Mouse (Mus musculus) ES-Bruce4 (cell line): ENCODE data around the gene Slc25a39.

Experiments
- EP300 ChIP-seq: IDR thresholded peaks from 2 replicates; pipeline ENCODE4 v1.6.1; 2011; ENCODE audit warnings: low read depth, low read length; ENCODE audit not compliant: insufficient read depth
- POLR2A ChIP-seq: IDR thresholded peaks from one replicate; pipeline ENCODE4 v1.8.1; 2011; ENCODE audit warnings: low read length; ENCODE audit not compliant: insufficient read depth

DNA sequence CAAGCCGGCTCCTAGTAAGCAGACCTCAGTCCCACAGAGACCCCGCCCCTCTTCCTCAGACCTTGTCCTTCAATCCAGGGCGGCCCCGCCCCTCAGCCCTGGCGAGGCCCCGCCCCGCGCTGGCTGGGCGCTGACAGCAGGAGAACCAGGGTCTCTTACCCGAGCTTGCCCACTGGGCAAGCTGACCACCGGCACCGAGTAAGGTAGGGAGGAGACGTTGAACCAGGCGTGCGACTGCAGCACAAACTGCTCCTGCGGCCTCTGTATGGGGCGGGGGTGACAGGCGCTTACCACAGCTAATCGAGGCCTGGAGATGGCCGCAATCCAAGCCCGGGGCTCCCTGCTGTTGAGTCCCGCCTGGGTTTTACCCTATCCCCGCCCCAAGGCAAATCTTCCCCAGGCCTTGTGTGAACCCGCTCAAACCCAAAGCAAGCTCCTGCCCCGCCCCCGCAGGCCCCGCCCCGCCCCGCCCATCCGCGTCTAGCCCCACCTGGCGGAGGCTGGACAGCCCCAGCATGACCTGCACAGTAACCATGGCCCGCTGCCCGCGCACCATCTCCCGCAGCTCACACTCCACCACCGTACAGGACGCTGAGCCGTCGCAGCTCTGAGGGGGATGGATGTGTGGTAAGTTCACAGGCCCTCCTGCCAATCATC is 48.1 kb upstream of the Slc25a39 start:
- no peak for TF ChIP-seq EP300
- no peak for TF ChIP-seq POLR2A
